Mouse (Mus musculus) c-Kit-positive CD71-positive TER-119-negative erythroid progenitor cells, embryonic 14.5 days (primary cell): ENCODE data around the gene Impg2.

Experiments used
- DNase-seq: peaks from one replicate; pipeline ENCODE4 v3.0.0-alpha.2; 2013; ENCODE audit warnings: low read depth

The Impg2 gene

GRCm38 (mm10) chr16:56302996-56303395 is 98.9 kb downstream of the Impg2 start:
- DNase-seq, result no peak

GRCm38 (mm10) chr16:56304167-56304566 is 100.1 kb downstream of the Impg2 start:
- DNase-seq, result no peak

GRCm38 (mm10) chr16:56307575-56307974 is 103.5 kb downstream of the Impg2 start:
- DNase-seq, result no peak

GRCm38 (mm10) chr16:56311291-56311690 is 107.2 kb downstream of the Impg2 start:
- no peak for DNase-seq
